Mouse (Mus musculus): Measurements from ENCODE around the gene Rps11.
"Not testable (repeated sequence)": the region's sequence is repeated elsewhere in the genome, so short reads cannot be mapped to it uniquely, and the experiment has no call there.

The Rps11 gene

GRCm38 (mm10) chr7:45154096-45154992 lies 30.1 kb upstream of the Rps11 start, which contains the start of the genes Pih1d1 and Aldh16a1:
Gene Pih1d1 (plus strand): TSS chr7:45154303.
Gene Aldh16a1 (minus strand): TSS chr7:45154584.
- peak; percentile 98 for DNase-seq

DNA sequence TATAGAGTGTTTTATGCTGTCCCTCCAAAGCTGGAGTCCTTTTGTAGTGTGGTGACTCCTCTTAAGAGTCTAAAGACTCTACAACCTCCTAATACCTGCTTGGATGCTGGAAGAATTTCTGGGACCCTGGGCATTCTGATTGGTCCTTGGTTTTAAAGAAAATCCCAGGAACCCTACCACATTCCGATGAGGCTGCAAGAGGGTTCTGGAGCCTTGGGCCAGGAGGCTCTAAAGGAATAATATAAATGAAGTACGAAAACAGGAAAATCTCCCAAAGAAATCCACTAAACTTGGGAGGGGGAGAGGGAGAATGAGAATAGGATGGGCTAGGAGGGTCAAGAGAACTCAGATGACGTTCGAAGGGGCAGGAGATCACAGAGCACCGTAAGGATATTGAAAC lies 29.3 kb upstream of the Rps11 start:
- no peak for DNase-seq

DNA sequence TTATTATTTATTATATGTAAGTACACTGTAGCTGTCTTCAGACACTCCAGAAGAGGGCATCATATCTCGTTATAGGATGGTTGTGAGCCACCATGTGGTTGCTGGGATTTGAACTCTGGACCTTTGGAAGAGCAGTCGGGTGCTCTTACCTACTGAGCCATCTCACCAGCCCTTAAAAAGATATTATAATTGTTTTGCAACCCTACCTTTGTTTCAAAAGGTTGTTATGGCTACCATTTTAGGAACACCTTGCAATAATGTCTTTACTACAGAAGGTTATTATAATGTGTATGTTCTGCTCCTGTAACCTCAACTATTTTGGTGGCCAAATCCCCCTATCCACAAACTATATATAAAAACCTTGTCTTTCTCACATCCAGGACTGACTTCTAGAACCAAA lies 28.8 kb upstream of the Rps11 start:
- DNase-seq = not testable (repeated sequence)

DNA sequence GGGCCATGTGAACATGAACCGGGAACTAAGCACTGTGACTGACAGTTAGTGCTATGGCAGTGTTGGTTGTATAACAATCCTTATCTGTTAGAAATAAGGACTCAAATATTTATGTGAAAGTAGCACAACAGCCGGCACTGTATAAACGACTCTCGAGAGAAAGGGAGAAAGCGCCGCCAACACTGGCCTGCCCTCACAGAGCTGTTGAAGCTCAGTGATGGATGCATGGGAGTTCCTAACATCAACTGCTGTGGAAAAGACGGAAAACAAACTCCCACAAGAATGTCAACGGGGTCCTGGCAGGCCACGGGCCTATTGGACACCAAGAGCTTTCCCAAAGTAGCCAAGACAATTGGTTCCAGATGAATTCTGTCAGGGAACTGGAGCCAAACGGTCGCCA lies 27.1 kb upstream of the Rps11 start:
- no peak for DNase-seq

DNA sequence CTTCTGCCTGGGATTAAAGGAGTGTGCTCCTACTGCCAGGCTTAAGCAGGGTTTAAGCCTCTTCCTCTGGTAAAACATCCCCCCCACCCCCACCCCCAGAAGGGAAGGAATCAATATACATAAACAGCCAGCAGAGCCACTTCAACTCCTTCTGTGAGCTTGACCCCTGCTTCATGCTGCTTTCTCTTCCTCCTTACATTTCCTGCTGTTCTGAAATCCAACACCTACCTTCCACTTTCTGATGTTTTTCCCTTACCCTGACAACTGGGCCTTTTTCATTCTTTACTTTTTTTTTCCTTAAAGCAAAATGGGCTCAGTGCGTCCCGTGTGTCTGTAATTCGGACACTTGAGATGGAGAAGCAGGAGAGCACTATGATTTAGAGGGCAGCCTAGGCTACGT lies 26.1 kb upstream of the Rps11 start:
- no peak for DNase-seq

- DNase-seq = no peak
Measured at GRCm38 (mm10) chr7:45149545-45149944, 25.3 kb upstream of the Rps11 start.

GRCm38 (mm10) chr7:45148534-45149098 lies 24.4 kb upstream of the Rps11 start:
- no peak for DNase-seq

- no peak for DNase-seq
Measured at GRCm38 (mm10) chr7:45147899-45148298, 23.7 kb upstream of the Rps11 start.

GRCm38 (mm10) chr7:45147267-45147666 lies 23.0 kb upstream of the Rps11 start:
- no peak for DNase-seq

DNA sequence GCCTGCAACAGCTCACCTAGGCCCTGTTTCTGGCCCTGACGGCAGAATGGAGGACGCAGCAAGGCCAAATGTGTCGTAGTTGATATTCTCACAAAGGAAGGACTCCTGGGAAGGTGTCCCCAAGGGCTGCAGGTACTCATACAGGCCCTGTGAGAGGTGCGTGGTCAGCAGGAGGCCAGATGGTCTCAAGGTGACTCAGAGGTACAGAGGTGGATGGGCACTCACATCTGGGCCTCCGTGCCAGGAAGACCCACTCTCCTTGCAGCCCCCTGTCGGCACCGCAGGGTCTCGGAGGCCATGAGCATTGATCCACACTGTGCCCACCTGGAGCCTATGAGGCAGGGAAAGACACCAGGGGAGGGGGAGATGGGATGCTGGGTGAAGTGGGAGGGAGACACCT lies 21.2 kb upstream of the Rps11 start:
- DNase-seq = no peak

- no peak for DNase-seq
Measured at GRCm38 (mm10) chr7:45144368-45145174, 20.3 kb upstream of the Rps11 start.

- DNase-seq = peak; percentile 7
Measured at GRCm38 (mm10) chr7:45141914-45142313, 17.7 kb upstream of the Rps11 start.

- DNase-seq = peak; percentile 61
Measured at GRCm38 (mm10) chr7:45141319-45141718, 17.1 kb upstream of the Rps11 start.

GRCm38 (mm10) chr7:45139904-45140723 lies 15.9 kb upstream of the Rps11 start:
- DNase-seq = no peak

GRCm38 (mm10) chr7:45138403-45138802 lies 14.2 kb upstream of the Rps11 start:
- no peak for DNase-seq

- peak; percentile 49 for DNase-seq
Measured at GRCm38 (mm10) chr7:45137171-45138006, 13.2 kb upstream of the Rps11 start.

GRCm38 (mm10) chr7:45135993-45136567 lies 11.8 kb upstream of the Rps11 start, which contains the start of the genes Gm45713 and Flt3l:
Gene Gm45713 (minus strand): TSS chr7:45136231.
Gene Flt3l (minus strand): TSS chr7:45136432.
- peak; percentile 93 for DNase-seq

DNA sequence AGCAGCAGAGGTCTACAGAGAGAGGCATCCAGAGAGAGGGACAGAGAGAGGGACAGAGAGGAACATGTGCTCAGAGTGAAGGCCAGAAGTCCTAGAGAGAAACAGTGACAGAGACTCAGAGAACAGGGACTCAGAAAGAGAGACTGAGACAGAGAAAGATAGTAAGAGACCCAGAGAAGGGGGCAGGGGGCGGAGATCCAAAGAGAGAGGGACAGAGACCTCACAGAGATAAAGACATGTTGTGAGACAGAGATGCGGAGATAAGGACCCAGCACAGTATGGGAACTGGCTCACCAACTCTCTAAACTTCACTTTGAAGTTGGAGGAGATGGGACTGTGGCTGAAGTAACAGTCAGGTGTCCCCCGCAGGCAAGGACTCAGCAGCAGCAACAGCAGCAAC lies 11.1 kb upstream of the Rps11 start:
- peak; percentile 34 for DNase-seq

DNA sequence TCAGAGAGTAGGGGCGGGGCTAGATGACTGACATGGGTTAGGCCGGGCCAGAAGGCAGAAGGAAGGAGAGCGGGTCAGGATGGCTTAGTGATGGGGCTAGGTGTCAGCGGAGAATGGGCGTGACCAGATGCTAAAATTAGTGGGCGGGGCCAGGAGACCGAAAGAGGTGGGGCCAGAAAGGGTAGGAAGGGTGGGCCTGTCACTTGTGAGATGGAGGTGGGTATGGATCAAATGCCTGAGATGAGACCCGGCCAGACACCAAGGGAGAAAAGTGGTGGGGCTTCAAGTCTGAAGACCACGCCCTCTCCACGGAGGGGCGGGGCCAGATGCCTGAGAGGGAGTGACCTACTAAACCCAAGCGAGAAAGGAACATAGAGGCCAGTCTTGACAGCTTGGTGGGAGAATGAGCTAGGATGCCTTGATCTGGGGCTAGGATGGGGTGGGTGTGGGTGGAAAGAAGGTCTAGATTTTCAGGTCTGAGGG lies 10.3 kb upstream of the Rps11 start:
- DNase-seq = peak; percentile 59

- DNase-seq = peak; percentile 23
Measured at GRCm38 (mm10) chr7:45133446-45134159, 9.4 kb upstream of the Rps11 start.

Data from thymus, postnatal 25 days (tissue).